Mouse (Mus musculus) adrenal gland, adult 2 months (tissue): ENCODE data around the gene Prap1. TPM values are rescaled to one million over a fixed set of nuclear protein-coding genes. Genes with fewer than 3 reads are reported as not detected.
"Not testable (repeated sequence)": the region's sequence is repeated elsewhere in the genome, so short reads cannot be mapped to it uniquely, and the experiment has no call there.

ENCODE experiments used
- DNase-seq: peaks from one replicate; pipeline ENCODE4 v3.0.0; 2021
- polyA plus RNA-seq: library from polyadenylated mRNA; depleted of rRNA; stranded (reverse); fragments of >200 nt; gene quantifications from 2 replicates; pipeline ENCODE4 v1.2.3, GENCODE M21; 2012; rRNA removed
- total RNA-seq, 2 experiments: library from RNA; stranded (reverse); gene quantifications; 2 replicates each; pipeline ENCODE4 v1.2.3; 2021

Gene Prap1
- total and polyA plus RNA-seq, 3 experiments, result not detected

DNA sequence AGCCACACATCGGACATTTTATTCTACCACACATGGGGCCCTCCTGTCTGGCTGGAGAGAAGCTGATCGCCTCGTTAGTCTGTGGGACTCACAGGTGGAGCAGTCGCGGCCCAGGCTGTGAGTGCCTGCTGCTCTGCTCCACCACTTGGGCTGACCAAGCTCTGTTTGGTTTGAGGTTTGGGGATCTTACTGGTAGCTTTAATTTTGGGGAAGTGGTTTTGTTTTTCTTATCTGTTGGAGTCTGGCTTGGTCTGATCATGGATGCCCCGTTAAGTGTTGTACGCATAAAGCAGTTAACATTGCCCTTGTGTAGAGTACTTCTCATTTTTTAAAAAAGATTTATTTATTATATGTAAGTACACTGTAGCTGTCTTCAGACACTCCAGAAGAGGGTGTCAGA is 40.8 kb downstream of the Prap1 start:
- not testable (repeated sequence) for DNase-seq

DNA sequence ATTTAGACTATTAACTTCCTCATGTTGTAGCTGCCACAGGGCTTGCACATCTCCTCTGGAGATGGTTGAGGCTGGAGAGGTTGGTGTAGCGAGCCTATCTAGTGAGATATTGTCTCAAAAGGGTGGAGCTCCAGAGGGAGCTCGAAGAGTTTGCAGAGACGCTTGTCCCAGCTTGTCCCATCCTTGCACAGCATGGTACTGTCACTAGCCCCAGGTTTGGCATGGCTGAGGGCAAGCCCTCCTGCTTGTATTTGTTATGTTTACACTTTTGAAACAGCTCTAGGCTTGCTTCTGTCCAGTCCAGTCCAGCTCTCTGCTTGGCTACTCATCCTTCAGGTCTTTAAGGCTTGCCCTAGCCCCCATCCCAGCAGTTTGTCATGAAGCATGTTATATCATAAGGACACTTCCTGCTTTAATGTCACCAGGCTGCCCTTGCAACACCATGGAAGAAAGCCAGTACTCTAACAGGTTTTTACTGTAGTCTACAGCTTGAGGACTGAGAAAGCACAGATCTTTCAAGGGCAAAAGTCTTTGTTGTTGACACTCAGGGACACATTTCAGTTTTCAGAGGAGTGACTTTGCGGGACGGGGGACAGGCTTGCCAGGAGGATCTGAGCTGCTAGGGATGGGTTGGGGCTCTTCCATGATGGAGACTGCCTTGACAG is 42.0 kb downstream of the Prap1 start:
- peak; percentile 51 for DNase-seq

DNA sequence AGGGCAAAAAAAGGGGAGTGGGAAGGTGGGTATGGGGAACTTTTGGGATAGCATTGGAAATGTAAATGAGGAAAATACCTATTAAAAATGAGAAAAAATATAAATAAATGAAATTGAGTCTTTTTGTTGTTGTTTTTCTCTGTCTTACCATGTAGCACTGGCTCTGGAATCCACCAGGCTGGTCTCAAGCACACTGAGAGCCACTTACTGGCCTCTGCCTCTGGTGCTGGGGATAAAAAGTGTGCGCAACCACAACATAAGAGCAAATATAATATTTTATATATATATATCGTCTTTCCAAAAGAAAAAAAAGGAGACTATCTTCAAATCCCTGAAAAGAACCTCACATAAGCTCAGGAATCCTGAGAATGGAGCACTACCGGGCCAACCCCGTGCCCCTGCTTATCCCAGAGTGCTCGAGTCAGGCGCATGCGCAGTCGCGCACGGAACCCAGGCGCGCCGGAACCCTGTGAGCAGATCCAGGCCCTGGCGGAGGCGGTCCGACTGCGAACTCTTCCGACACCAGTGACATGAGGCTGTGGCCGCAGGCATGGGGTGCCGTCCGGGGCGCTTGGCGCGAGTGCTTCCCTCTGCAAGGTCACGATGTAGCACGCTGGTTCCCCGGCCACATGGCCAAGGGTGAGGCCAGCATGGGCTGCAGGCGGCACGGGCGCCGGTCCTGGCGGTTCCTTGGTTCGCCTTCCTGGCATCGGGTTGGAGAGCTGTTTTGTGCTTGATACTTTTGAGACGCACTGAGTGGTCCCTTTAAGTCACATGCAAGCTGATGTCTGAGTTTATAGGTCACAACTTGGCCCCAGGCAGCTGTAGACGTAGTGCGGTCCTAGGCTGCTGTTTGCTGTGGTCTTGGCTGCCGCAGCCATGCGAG is 44.2 kb downstream of the Prap1 start, which contains the start of gene Mtg1:
Gene Mtg1, plus strand, starts transcription at position 430 of the 886 bp plus-strand sequence.
- peak; percentile 97 for DNase-seq

DNA sequence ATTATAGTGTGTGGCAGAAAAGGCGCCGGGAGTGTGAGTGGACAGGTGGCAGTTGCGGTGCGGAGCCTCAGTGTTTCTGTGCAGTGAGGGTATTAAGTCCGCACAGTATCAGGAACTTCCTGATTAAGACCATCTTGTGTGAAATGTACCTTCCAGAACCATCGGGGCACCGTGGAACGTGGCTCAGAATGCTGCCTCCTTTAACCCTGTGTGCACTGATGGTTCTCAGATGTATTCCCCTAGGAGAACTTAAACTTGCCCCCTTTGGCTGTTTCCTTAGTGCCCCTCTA is 44.8 kb downstream of the Prap1 start:
- DNase-seq, result no peak

DNA sequence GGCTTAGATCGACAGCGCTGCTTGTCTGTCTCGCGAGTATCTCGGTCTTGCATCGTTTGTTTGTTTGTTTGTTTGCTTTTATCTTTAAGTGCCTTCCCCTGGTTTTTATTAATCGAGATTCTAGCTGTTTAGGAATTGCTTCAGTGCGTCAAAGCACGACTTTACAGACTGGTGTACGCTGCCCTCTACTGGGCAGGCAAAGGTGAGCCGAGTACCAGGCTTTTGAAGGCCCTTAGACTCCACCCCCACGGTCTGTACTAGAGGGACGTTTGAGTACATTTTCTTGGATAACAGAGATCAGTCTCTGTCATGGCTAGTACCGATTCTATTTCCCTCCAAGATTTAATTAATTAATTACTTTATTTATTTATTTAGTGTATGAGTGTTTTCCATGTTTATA is 48.2 kb downstream of the Prap1 start:
- peak; percentile 75 for DNase-seq

DNA sequence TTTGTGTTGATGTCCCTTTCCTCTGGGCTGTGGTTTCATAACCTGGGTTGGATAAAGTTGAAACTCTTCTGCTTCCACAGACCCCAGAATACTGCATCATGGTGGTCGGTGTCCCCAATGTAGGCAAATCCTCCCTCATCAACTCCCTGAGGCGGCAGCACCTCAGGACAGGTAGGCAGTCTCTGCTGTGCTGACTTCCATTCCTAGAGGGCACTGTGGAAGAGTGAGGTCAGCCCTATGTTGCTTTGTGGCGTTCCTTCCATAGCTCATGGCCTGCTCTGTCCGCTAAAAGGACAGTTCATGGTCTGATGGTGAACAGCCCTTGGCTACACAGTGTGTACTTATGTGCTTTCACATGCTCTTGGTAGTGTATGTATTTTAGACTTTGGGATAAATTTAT is 51.4 kb downstream of the Prap1 start:
- DNase-seq, result no peak

Other genes with a start within 250 kb of the Prap1 start
- under 1 TPM; 0.59 to 0.66 TPM for gene Kndc1, start 198.7 kb upstream of the Prap1 start, total RNA-seq
- gene Kndc1, start 198.7 kb upstream of the Prap1 start, polyA plus RNA-seq, result 0.53 and 0.54 TPM in 2 replicates
- not detected for gene Utf1, start 149.6 kb upstream of the Prap1 start, total RNA-seq
- 0.10 and 0.22 TPM in 2 replicates for gene Utf1, start 149.6 kb upstream of the Prap1 start, polyA plus RNA-seq
- gene 6430531B16Rik, start 114.6 kb upstream of the Prap1 start, total RNA-seq, result not detected
- gene 6430531B16Rik, start 114.6 kb upstream of the Prap1 start, polyA plus RNA-seq, result 0.19 and 0.80 TPM in 2 replicates
- gene Adam8, start 100.8 kb upstream of the Prap1 start, total RNA-seq, result 1 to 10 TPM; 1.9 to 3.3 TPM
- 3.4 and 3.5 TPM in 2 replicates for gene Adam8, start 100.8 kb upstream of the Prap1 start, polyA plus RNA-seq
- 10 to 100 TPM; 22.2 to 23.7 TPM for gene Zfp511, start 57.0 kb upstream of the Prap1 start, total RNA-seq
- gene Zfp511, start 57.0 kb upstream of the Prap1 start, polyA plus RNA-seq, result 49.2 and 63.9 TPM in 2 replicates
- gene Tubgcp2, start 56.7 kb upstream of the Prap1 start, total RNA-seq, result 10 to 100 TPM; 26.6 to 26.8 TPM
- gene Tubgcp2, start 56.7 kb upstream of the Prap1 start, polyA plus RNA-seq, result 13.5 and 16.4 TPM in 2 replicates
- not detected for gene Msx3, start 44.3 kb upstream of the Prap1 start, total RNA-seq
- not detected in 2 replicates for gene Msx3, start 44.3 kb upstream of the Prap1 start, polyA plus RNA-seq
- 1 to 10 TPM; 5.7 to 5.9 TPM for gene Caly, start 10.8 kb upstream of the Prap1 start, total RNA-seq
- gene Caly, start 10.8 kb upstream of the Prap1 start, polyA plus RNA-seq, result 13.9 and 21.2 TPM in 2 replicates
- 10 to 100 TPM; 61.9 to 72.5 TPM for gene Fuom, start 9.0 kb downstream of the Prap1 start, total RNA-seq
- 89.3 and 100 TPM in 2 replicates for gene Fuom, start 9.0 kb downstream of the Prap1 start, polyA plus RNA-seq
- gene Paox, start 22.4 kb downstream of the Prap1 start, total RNA-seq, result 10 to 100 TPM; 19.4 to 22.6 TPM
- 14.9 and 18.9 TPM in 2 replicates for gene Paox, start 22.4 kb downstream of the Prap1 start, polyA plus RNA-seq
- gene Echs1, start 23.1 kb downstream of the Prap1 start, total RNA-seq, result 100 to 1,000 TPM; 395 to 540 TPM
- 136 and 147 TPM in 2 replicates for gene Echs1, start 23.1 kb downstream of the Prap1 start, polyA plus RNA-seq
- 10 to 100 TPM; 27.4 to 38.2 TPM for gene Mtg1, start 44.2 kb downstream of the Prap1 start, total RNA-seq
- 19.0 and 22.6 TPM in 2 replicates for gene Mtg1, start 44.2 kb downstream of the Prap1 start, polyA plus RNA-seq
- gene Sprn, start 61.5 kb downstream of the Prap1 start, total RNA-seq, result 1 to 10 TPM in 1 of 2 experiments, under 1 TPM in 1; 0.55 to 1.2 TPM
- 0.99 and 2.4 TPM in 2 replicates for gene Sprn, start 61.5 kb downstream of the Prap1 start, polyA plus RNA-seq
- not detected for gene Olfr522, start 71.4 kb downstream of the Prap1 start, total RNA-seq
- not detected in 2 replicates for gene Olfr522, start 71.4 kb downstream of the Prap1 start, polyA plus RNA-seq
- not detected for gene Olfr523, start 79.8 kb downstream of the Prap1 start, total RNA-seq
- not detected in 2 replicates for gene Olfr523, start 79.8 kb downstream of the Prap1 start, polyA plus RNA-seq
- not detected for gene Olfr524, start 112.6 kb downstream of the Prap1 start, total RNA-seq
- gene Olfr524, start 112.6 kb downstream of the Prap1 start, polyA plus RNA-seq, result not detected in 2 replicates
- gene Cd163l1, start 124.9 kb downstream of the Prap1 start, total RNA-seq, result not detected
- 0.08 TPM in 1 of 2 replicates, not detected in the other for gene Cd163l1, start 124.9 kb downstream of the Prap1 start, polyA plus RNA-seq
- not detected for gene 5830411N06Rik, start 153.9 kb downstream of the Prap1 start, total RNA-seq
- gene 5830411N06Rik, start 153.9 kb downstream of the Prap1 start, polyA plus RNA-seq, result not detected in 2 replicates
- not detected for gene Olfr525, start 227.5 kb downstream of the Prap1 start, total RNA-seq
- not detected in 2 replicates for gene Olfr525, start 227.5 kb downstream of the Prap1 start, polyA plus RNA-seq
- gene Olfr527, start 240.6 kb downstream of the Prap1 start, total RNA-seq, result not detected
- 0.11 TPM in 1 of 2 replicates, not detected in the other for gene Olfr527, start 240.6 kb downstream of the Prap1 start, polyA plus RNA-seq